Mouse (Mus musculus): ENCODE measurements at regions not wholly inside any gene's neighbourhood (a gene's known extent, or its start where the extent isn't known, plus 50 kb on each side); places are given as distances from the start of the nearest gene placed in this dataset.

- no peak for DNase-seq (ENCODE audit: low read depth in 2 of 2, low spot score in 2 of 2)
Observed at GRCm38 (mm10) chr2:170258367-170258766, 110.5 kb upstream of the Zfp217 start.

GRCm38 (mm10) chr2:170257671-170258235, 109.8 kb upstream of the Zfp217 start:
- no peak for DNase-seq (ENCODE audit: low read depth in 2 of 2, low spot score in 2 of 2)

GRCm38 (mm10) chr2:170255997-170256396, 108.1 kb upstream of the Zfp217 start:
- DNase-seq (ENCODE audit: low read depth in 2 of 2, low spot score in 2 of 2) = no peak

DNA sequence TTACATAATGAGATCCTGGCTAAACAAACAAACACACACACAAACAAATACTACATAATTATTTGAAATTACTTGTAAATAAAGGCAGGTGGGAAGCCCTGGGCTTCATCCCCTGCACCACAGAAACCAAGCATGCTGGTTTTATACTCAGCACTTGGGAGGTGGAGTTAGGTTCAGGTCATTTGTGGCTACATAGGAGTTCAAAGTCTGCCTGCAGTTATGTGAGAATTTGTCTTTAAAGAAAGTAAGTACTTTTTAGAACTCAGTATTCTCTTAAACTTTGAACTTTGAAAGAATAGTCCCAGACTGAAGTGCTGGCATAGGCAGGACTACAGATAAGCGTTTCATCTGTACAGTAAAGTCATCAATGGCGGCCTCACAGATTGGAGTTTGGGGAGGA, 107.6 kb upstream of the Zfp217 start:
- no peak for DNase-seq (ENCODE audit: low read depth in 2 of 2, low spot score in 2 of 2)

DNA sequence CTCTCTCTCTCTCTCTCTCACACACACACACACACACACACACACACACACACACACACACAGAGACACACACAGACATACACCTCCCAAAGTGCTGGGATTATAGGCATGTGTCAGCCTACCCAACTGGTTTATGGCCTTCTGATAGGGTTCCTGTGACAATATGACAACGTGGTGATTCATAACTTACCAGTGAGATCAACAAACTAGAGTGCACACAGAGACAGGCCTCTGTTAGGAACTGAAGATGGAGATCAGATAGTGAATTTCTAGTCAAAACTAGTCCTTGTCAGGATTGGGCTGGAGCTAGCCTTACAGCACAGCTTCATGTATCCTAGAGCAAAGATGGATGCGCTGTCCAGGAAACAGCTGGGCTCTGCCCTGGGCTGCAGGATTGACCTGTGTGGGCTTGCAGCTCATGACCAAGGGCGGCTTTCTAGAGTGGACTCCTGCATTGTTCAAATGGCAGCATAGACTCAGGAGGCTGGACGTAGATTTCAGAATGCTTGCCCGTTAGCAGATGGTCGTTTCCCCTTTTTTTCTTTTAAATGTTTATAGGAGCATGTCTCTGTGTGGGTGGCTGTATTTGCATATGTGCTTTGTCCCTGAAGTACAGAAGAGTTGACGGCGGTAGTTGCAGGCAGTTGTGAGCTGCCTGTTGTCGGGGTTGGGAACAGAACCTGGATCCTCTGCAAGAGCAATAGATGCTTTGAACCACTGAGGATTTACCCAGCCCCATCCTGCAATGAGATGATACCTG, 106.0 kb upstream of the Zfp217 start:
- no peak for DNase-seq (ENCODE audit: low read depth in 2 of 2, low spot score in 2 of 2)

GRCm38 (mm10) chr2:170252255-170253034, 104.5 kb upstream of the Zfp217 start:
- DNase-seq (ENCODE audit: low read depth in 2 of 2, low spot score in 2 of 2) = peak; percentile 19 to 52

DNA sequence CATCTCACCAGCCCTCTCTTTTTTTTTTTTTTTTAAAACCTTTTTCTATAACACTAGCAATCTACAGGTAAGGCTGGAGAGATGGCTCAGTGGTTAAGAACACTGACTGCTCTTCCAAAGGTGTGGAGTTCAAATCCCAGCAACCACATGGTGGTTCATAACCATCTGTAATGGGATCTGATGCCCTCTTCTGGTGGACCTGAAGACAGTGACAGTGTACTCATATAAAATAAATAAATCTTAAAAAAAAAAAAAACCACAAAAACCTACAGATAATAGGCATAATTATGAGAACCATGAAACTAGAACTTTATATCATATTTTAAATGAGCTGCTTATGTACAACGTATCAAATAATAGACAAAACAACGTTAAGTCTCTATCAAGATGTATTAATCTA, 102.8 kb upstream of the Zfp217 start:
- no peak for DNase-seq (ENCODE audit: low read depth in 2 of 2, low spot score in 2 of 2)

GRCm38 (mm10) chr2:170247702-170248445, 100.0 kb upstream of the Zfp217 start:
- DNase-seq (ENCODE audit: low read depth in 2 of 2, low spot score in 2 of 2) = peak; percentile 21 to 47

- DNase-seq (ENCODE audit: low read depth in 2 of 2, low spot score in 2 of 2) = no peak
Observed at GRCm38 (mm10) chr2:170245637-170246341, 97.9 kb upstream of the Zfp217 start.

- DNase-seq (ENCODE audit: low read depth in 2 of 2, low spot score in 2 of 2) = no peak
Observed at GRCm38 (mm10) chr2:170244108-170244507, 96.2 kb upstream of the Zfp217 start.

DNA sequence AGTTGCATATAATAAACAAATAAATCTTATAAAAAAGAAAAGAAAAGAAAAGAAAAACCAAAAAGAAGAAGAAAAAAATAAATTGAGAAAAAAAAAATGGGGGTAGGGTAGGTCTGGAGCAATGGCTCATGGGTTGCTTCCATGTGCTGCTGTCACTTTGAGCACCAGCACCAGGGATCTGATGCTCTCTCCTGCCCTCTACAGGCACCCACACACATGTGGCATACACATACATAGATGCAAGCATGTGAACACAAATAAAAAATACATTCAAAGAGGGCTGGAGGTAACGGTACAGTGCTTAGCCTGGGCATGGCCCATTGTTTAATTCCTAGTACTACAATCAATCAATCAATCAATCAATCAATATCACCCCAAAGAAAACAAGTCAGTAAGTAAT, 90.1 kb upstream of the Zfp217 start:
- no peak for DNase-seq (ENCODE audit: low read depth in 2 of 2, low spot score in 2 of 2)

DNA sequence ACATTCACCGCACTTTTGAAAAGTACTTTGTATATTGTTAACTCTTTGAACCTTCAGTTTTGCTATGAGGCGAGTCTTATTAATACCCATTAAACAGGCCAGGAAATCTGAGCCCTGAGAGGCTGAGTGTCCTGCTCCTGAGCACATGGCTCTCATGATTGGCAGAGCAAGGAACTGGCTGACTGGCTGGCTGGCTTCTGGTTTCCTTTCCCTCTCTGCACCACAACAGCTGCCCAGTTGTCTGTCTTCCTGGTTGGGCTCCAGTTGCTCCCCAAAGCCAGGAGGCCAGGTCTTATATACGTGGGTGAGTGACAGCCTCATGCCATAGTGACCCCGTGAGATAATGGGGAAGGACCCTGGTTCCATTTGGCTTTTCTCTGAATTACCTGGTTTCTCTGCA, 85.5 kb upstream of the Zfp217 start:
- DNase-seq (ENCODE audit: low read depth in 2 of 2, low spot score in 2 of 2) = no peak

DNA sequence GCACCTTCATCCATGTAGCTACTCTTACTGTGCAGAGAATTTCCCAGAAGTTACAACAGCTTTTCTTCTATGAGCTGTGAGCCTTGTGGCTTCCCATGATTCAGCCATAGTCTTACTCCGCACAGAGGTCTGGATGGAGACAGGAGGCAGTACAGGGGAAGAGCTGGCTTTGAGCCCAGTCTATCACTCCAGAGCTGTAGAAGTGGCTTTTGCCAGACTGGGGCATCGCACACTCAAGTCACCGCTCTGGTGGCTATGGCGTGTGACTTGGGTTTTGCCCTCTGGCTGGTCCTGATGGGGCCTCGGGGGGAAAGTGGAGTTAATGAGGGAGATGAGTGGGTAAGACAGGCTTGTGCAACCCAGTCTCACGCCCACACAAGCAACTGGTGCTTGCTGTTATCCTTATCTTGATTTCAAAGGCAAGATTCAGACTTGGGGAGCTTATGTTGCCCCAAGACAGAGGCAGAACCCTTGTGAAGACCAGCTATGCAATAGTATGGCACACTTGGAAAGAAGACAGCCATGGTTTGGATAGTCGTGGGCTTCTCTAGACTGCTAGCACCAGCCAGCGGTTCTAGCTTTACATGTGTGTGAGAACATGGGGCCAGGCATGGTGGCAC, 81.7 kb upstream of the Zfp217 start:
- no peak for DNase-seq (ENCODE audit: low read depth in 2 of 2, low spot score in 2 of 2)

DNA sequence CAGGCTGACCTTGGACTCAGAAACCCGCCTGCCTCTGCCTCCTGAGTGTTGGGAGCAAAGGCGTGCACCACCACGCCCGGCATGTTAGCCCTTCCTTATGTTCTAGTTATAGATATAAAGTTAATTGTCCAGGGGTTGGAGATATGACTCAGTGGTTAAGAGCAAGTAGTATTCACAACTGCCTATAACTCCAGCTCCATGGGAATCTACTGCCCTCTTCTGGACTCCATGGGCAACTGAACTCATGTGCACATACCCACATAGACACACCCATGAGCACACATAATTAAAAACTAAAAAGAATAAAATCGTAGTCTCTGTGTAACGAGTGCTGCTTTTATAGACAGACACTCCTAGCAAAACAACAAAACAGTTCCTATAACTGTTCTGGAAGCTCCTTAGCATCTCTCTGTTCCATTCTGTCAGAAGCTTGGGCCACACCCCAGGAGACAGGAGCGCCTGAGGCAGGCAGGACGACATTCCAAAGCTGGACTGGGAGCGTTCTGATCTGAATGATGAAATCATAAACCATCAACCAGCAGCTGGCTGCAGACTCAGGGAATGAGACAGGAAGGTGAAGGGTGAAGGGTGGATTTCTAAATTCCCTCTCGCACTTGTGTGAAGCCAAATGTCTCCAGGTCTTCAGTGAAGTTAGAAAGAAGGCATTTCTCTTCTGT, 80.6 kb upstream of the Zfp217 start:
- no peak for DNase-seq (ENCODE audit: low read depth in 2 of 2, low spot score in 2 of 2)

DNA sequence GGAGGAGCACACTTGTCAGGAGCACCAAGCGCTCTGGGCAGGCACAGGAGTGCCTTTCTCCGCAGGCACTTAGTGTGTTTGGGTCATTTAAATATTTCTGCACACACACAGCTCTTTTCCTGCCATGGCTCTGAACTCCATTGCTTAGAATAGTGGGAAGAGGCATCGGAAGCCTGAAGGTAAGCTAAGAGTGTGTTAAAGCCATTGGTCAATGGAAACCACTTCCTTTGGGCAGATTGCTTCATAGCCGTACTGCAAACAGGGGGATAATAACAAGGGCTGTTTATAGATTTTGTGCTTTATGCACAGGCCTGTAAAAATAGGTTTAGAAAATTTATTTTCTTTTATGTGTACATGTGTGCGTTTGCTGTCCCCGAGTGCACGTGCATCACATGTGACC, 76.0 kb upstream of the Zfp217 start:
- DNase-seq (ENCODE audit: low read depth in 2 of 2, low spot score in 2 of 2) = no peak

- DNase-seq (ENCODE audit: low read depth in 2 of 2, low spot score in 2 of 2) = no peak
Observed at GRCm38 (mm10) chr2:170222819-170223218, 74.9 kb upstream of the Zfp217 start.

- no peak for DNase-seq (ENCODE audit: low read depth in 2 of 2, low spot score in 2 of 2)
Observed at GRCm38 (mm10) chr2:170221994-170222535, 74.2 kb upstream of the Zfp217 start.

GRCm38 (mm10) chr2:170220871-170221369, 73.0 kb upstream of the Zfp217 start:
- DNase-seq (ENCODE audit: low read depth in 2 of 2, low spot score in 2 of 2) = peak in 1 of 2 experiments; percentile 47

GRCm38 (mm10) chr2:170220443-170220842, 72.5 kb upstream of the Zfp217 start:
- DNase-seq (ENCODE audit: low read depth in 2 of 2, low spot score in 2 of 2) = no peak

Data from CD8-positive naive resting alpha-beta T cell, adult 2 months (primary cell).